27 mouse cellular contexts compared by ENCODE assay signal in genomic region chr6:17459561-17459960, GRCm38 (mm10). TPM values are rescaled to one million over a fixed set of nuclear protein-coding genes. Genes with fewer than 3 reads are reported as not detected.
DNase-seq lines count a peak whose midpoint lies in the region; TF ChIP-seq lines count a peak whose summit lies in the region.
"Had no signal": no experiment of that assay in that cellular context is flagged by ENCODE, and none has a peak within 500 bp of the region (broad histone marks: within the 10 kb centered on the region; RNA-seq: fewer than 3 reads in every experiment).

No protein-coding gene starts in this region.

- TF ChIP-seq CTCF in kidney, adult 2 months (conservative IDR thresholded peaks at IDR 0.05; ENCODE audit: insufficient read depth, insufficient read length, low read depth, low read length), result no peak
- no peak for TF ChIP-seq CTCF in brain, embryonic 14.5 days (IDR thresholded peaks at IDR 0.05; ENCODE audit: borderline replicate concordance, extremely low read depth, insufficient read depth, insufficient read length)
- no peak for TF ChIP-seq CTCF in thymus, adult 2 months (IDR thresholded peaks at IDR 0.05; ENCODE audit: borderline replicate concordance, control insufficient read depth, extremely low read depth, insufficient read depth, low read length, poor library complexity)

- no peak overlapping the region for H3K4me3 ChIP-seq in kidney, adult 2 months (ENCODE audit: insufficient read depth, low read depth, low read length)
- no peak overlapping the region for H3K4me3 ChIP-seq in thymus, adult 2 months (ENCODE audit: control insufficient read depth, insufficient read depth, low read length)
- H3K4me3 ChIP-seq: forebrain, embryonic 13.5 days; heart, embryonic 10.5 days; heart, embryonic 15.5 days; hindbrain, embryonic 12.5 days; left cerebral cortex, adult 2 months; limb, embryonic 12.5 days; liver, embryonic 15.5 days; midbrain, embryonic 12.5 days had no signal

- H3K4me1 ChIP-seq in kidney, adult 2 months (ENCODE audit: control insufficient read depth, insufficient read depth, low read length), result peaks cover 11% of the 10 kb centered on the region; the same call in 1 of the 2 replicates
- H3K4me1 ChIP-seq in thymus, adult 2 months (replicated peaks; ENCODE audit: control insufficient read depth, insufficient read depth, low read length), result no peaks in the 10 kb centered on the region
- H3K4me1 ChIP-seq: heart, embryonic 10.5 days; limb, embryonic 12.5 days; liver, embryonic 15.5 days had no signal

- H3K36me3 ChIP-seq in kidney, adult 2 months (ENCODE audit: control insufficient read depth, insufficient read depth, low read length), result no peaks in the 10 kb centered on the region
- H3K36me3 ChIP-seq in thymus, adult 2 months (ENCODE audit: control insufficient read depth, insufficient read depth, low read length), result no peaks in the 10 kb centered on the region
- H3K36me3 ChIP-seq: heart, embryonic 10.5 days; heart, embryonic 15.5 days; hindbrain, embryonic 12.5 days; limb, embryonic 12.5 days; liver, embryonic 15.5 days; midbrain, embryonic 12.5 days had no signal

- 58% methylated on average over 6 of the region's 6 CpGs for WGBS in kidney, adult 2 months
- WGBS in thymus, adult 2 months, result 71% methylated on average over 6 of the region's 6 CpGs

- TF ChIP-seq POLR2A in kidney, adult 2 months (IDR thresholded peaks at IDR 0.05; ENCODE audit: low read depth, low read length), result no peak
- no peak for TF ChIP-seq POLR2A in brain, embryonic 14.5 days (IDR thresholded peaks at IDR 0.05; ENCODE audit: borderline replicate concordance, extremely low read depth, insufficient read depth, insufficient read length, poor library complexity, severe bottlenecking)
- no peak for TF ChIP-seq POLR2A in thymus, adult 2 months (IDR thresholded peaks at IDR 0.05; ENCODE audit: control insufficient read depth, extremely low read depth, insufficient read depth, low read length, poor library complexity)

- peak; percentile 56 for DNase-seq in kidney, adult 2 months
- no peak for DNase-seq in kidney, postnatal 10 days
- DNase-seq in retina, embryonic 14.5 days (ENCODE audit: low spot score), result peak; percentile 21
- no peak for DNase-seq in retina, postnatal 1 day
- DNase-seq in brain, embryonic 14.5 days (ENCODE audit: low read depth), result peak; percentile 13
- DNase-seq in adrenal gland, postnatal 25 days, result no peak
- no peak for DNase-seq in thymus, adult 2 months
- DNase-seq: adrenal gland, postnatal 14 days; B cell, adult 2 months; cerebellum, adult 18-20 months; cerebellum, postnatal 10 days; gastrocnemius, postnatal 14 days; heart, adult 11 months; lung, embryonic 14.5 days; lung, postnatal 14 days; right cerebral cortex, adult 18-20 months; spleen, adult 18-20 months; thymus, postnatal 4 days had no signal

- H3K27ac ChIP-seq in kidney, adult 2 months (ENCODE audit: insufficient read depth, low read depth, low read length), result no peak overlapping the region
- no peak overlapping the region for H3K27ac ChIP-seq in thymus, adult 2 months (ENCODE audit: control insufficient read depth, insufficient read depth, low read length)
- H3K27ac ChIP-seq: forebrain, embryonic 13.5 days; heart, embryonic 10.5 days; heart, embryonic 15.5 days; hindbrain, embryonic 12.5 days; left cerebral cortex, adult 2 months; limb, embryonic 12.5 days; liver, embryonic 15.5 days; midbrain, embryonic 12.5 days; stomach, postnatal 0 days had no signal

- no peaks in the 10 kb centered on the region for H3K27me3 ChIP-seq in kidney, adult 2 months (replicated peaks; ENCODE audit: control insufficient read depth, insufficient read depth, low read length)
- H3K27me3 ChIP-seq in thymus, adult 2 months (ENCODE audit: control insufficient read depth, insufficient read depth, low read length), result peaks cover 2% of the 10 kb centered on the region; the same call in 1 of the 2 replicates

RNA-seq across cellular contexts. Expression of gene Met, which starts 4.0 kb away (rescaled TPM):
- 31.1 and 36.6 TPM in 2 replicates for polyA plus RNA-seq in kidney, adult 2 months (2012; rRNA removed)
- 1.5 and 1.8 TPM in 2 replicates for polyA plus RNA-seq in brain, embryonic 14.5 days (2012; rRNA removed)
- 5.3 and 7.4 TPM in 2 replicates for total RNA-seq in adrenal gland, postnatal 25 days (2021)
- 1.2 and 1.6 TPM in 2 replicates for polyA plus RNA-seq in thymus, adult 2 months (2012; rRNA removed)

Comparison
In these comparisons a context has a peak if more than half of its experiments do, and no peak if none do; other contexts are left out.
1. DNase-seq: peak in kidney, adult 2 months (single experiment), retina, embryonic 14.5 days (single experiment) and brain, embryonic 14.5 days (single experiment); none in kidney, postnatal 10 days (single experiment), retina, postnatal 1 day (single experiment), adrenal gland, postnatal 25 days (single experiment) and thymus, adult 2 months (single experiment).
2. RNA of gene Met, which starts 4.0 kb away (polyA plus RNA-seq): 31.1 to 36.6 TPM in kidney, adult 2 months; 1.5 to 1.8 TPM in brain, embryonic 14.5 days and 1.2 to 1.6 TPM in thymus, adult 2 months; every median in the first group is over 10 times any median in the second.